Mouse (Mus musculus): ENCODE data around the gene Tcf7l2. TPM values are rescaled to one million over a fixed set of nuclear protein-coding genes. Genes with fewer than 3 reads are reported as not detected.

Gene Tcf7l2
- polyA plus RNA-seq, 1 experiment = 6.2 TPM

DNA sequence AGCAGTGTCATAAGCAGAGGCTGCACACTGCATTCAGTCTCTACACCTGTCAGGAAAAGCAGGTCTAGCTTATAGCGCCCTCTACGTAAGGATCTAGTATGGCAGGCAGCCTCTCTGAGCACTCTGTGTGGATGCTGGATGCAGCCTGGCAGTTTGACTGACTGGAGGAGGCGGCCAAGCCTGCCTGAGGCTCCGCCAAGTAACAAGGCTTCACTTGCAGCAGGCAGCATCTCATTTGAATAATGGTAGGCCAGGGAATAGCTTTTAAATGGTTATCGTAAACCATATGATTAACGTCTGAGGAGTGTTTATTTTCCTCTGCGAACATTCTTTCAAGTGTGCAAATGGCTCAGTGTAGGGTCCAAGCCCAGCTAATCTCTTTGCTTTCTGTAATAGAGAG, 167.4 kb downstream of the Tcf7l2 start:
- TF ChIP-seq CTCF (IDR thresholded peaks at IDR 0.05; ENCODE audit: control insufficient read depth, insufficient read depth, insufficient replicate concordance, low read depth, low read length) (peak; percentile 39; the same call in 1 of the 2 replicates), POLR2A (IDR thresholded peaks at IDR 0.05; ENCODE audit: control insufficient read depth, low read depth, low read length) (no peak)
- Histone ChIP-seq H3K27ac (ENCODE audit: control insufficient read depth, insufficient read depth, low read depth, low read length) (no peak overlapping the region), H3K4me3 (ENCODE audit: control insufficient read depth, low read depth, low read length) (no peak overlapping the region), H3K4me1 (ENCODE audit: control insufficient read depth, insufficient read depth, low read length) (no peaks in the 10 kb centered on the region), H3K27me3 (ENCODE audit: control insufficient read depth, insufficient read depth, low read length) (no peaks in the 10 kb centered on the region), H3K36me3 (ENCODE audit: control insufficient read depth, insufficient read depth, low read length) (no peaks in the 10 kb centered on the region)

DNA sequence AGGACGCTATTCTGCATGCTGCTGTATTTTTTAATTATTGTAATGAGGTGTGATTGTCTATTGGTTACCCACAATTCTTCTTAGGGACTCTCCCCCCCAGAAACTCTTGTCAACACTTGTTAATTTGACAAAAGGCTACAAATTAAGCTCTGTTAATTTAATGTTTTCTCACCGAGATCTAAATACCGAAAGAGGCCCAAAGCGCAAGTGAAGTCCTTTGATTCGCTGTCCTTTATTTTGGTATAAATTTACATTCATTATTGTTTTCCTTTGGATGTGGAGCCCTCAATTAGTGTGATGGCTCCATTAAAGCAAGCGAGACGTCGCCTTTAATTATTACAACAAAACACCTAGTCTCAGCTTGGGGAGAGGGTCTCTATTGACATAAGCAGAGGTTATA, 170.3 kb downstream of the Tcf7l2 start:
- TF ChIP-seq CTCF (IDR thresholded peaks at IDR 0.05; ENCODE audit: control insufficient read depth, insufficient read depth, insufficient replicate concordance, low read depth, low read length) (no peak), POLR2A (IDR thresholded peaks at IDR 0.05; ENCODE audit: control insufficient read depth, low read depth, low read length) (no peak)
- H3K27me3 ChIP-seq (ENCODE audit: control insufficient read depth, insufficient read depth, low read length) = no peaks in the 10 kb centered on the region
- no peak overlapping the region for H3K4me3 ChIP-seq (ENCODE audit: control insufficient read depth, low read depth, low read length)
- no peaks in the 10 kb centered on the region for H3K4me1 ChIP-seq (ENCODE audit: control insufficient read depth, insufficient read depth, low read length)
- H3K27ac ChIP-seq (ENCODE audit: control insufficient read depth, insufficient read depth, low read depth, low read length) = no peak overlapping the region
- H3K36me3 ChIP-seq (ENCODE audit: control insufficient read depth, insufficient read depth, low read length) = no peaks in the 10 kb centered on the region

DNA sequence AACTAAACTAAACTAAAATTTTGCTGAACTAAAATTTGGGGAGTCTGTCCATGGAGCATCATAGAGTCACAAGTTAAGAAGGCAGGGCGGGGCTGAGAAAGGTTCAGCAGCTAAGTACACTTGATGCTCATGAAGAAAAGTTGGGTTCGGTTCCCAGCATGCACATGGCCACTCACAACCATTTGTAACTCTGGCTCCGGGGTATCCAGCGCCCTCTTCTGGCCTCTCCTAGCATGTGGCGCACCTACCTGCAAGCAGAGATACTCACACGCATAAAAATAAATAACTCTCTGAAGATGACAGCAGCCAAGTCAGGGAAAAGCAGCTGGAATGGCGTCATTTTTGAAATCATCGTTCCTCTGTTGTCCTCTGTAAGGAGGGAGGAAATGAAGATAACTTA, 171.2 kb downstream of the Tcf7l2 start:
- Histone ChIP-seq H3K4me3 (ENCODE audit: control insufficient read depth, low read depth, low read length) (no peak overlapping the region), H3K36me3 (ENCODE audit: control insufficient read depth, insufficient read depth, low read length) (no peaks in the 10 kb centered on the region)
- no peak for TF ChIP-seq POLR2A (IDR thresholded peaks at IDR 0.05; ENCODE audit: control insufficient read depth, low read depth, low read length)
- TF ChIP-seq CTCF (IDR thresholded peaks at IDR 0.05; ENCODE audit: control insufficient read depth, insufficient read depth, insufficient replicate concordance, low read depth, low read length) = no peak

DNA sequence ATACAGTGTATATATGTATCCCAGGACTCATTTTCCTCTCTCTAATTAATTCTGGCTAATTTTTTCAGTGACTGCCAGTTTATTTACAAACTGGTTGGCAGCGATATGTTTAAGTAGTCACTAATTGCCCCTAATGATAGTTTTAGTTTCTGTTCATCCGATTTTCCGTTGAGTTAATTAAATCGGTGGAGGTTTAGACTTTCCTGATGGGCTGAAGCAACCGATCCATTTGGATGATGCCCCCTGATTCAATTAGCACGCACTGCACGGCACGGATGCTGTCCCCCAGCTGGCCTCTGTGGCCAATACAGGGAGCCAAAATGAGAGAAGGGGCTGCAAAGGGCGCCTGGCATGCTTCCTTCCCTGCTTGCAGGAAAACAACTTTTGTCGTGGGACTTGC, 172.0 kb downstream of the Tcf7l2 start:
- no peak for TF ChIP-seq POLR2A (IDR thresholded peaks at IDR 0.05; ENCODE audit: control insufficient read depth, low read depth, low read length)
- no peak for TF ChIP-seq CTCF (IDR thresholded peaks at IDR 0.05; ENCODE audit: control insufficient read depth, insufficient read depth, insufficient replicate concordance, low read depth, low read length)
- H3K27me3 ChIP-seq (ENCODE audit: control insufficient read depth, insufficient read depth, low read length) = no peaks in the 10 kb centered on the region
- H3K27ac ChIP-seq (ENCODE audit: control insufficient read depth, insufficient read depth, low read depth, low read length) = no peak overlapping the region
- no peak overlapping the region for H3K4me3 ChIP-seq (ENCODE audit: control insufficient read depth, low read depth, low read length)
- H3K4me1 ChIP-seq (ENCODE audit: control insufficient read depth, insufficient read depth, low read length) = no peaks in the 10 kb centered on the region
- no peaks in the 10 kb centered on the region for H3K36me3 ChIP-seq (ENCODE audit: control insufficient read depth, insufficient read depth, low read length)

More for the DNA sequence above, 171.2 kb downstream of the Tcf7l2 start:
- Histone ChIP-seq H3K27me3 (ENCODE audit: control insufficient read depth, insufficient read depth, low read length) (no peaks in the 10 kb centered on the region), H3K27ac (ENCODE audit: control insufficient read depth, insufficient read depth, low read depth, low read length) (no peak overlapping the region), H3K4me1 (ENCODE audit: control insufficient read depth, insufficient read depth, low read length) (no peaks in the 10 kb centered on the region)

DNA sequence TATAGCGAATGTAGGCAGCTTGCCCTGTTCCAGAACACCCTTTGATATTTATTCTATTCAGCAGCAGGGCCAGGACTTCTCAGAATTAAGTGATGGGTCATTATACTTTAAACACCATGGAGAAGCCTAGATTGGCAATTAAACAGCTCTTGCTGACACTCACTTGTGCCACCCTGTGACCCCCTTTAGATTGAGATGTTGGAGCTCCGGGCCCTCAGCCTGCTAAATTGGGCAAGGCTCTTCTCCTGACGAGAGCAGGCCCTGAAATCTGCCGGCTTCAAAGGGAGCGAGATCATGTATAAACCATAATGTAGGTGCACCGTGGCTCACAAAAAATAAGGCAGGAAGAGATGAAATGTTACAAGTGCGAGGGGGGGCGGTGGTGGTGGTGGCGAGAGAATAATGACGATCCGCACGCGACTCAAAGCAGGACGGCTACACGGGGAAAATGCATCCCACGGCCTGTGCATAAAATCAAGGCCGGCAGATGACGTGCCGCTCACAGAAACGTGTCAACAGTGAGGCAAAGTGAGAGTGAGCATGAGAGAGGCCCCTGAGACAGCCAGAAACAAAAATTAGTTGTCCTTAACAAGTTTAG, 173.1 kb downstream of the Tcf7l2 start:
- TF ChIP-seq CTCF (IDR thresholded peaks at IDR 0.05; ENCODE audit: control insufficient read depth, insufficient read depth, insufficient replicate concordance, low read depth, low read length) (no peak), POLR2A (IDR thresholded peaks at IDR 0.05; ENCODE audit: control insufficient read depth, low read depth, low read length) (no peak)
- H3K4me1 ChIP-seq (ENCODE audit: control insufficient read depth, insufficient read depth, low read length) = no peaks in the 10 kb centered on the region
- H3K27me3 ChIP-seq (ENCODE audit: control insufficient read depth, insufficient read depth, low read length) = no peaks in the 10 kb centered on the region
- no peak overlapping the region for H3K4me3 ChIP-seq (ENCODE audit: control insufficient read depth, low read depth, low read length)
- no peak overlapping the region for H3K27ac ChIP-seq (ENCODE audit: control insufficient read depth, insufficient read depth, low read depth, low read length)
- no peaks in the 10 kb centered on the region for H3K36me3 ChIP-seq (ENCODE audit: control insufficient read depth, insufficient read depth, low read length)

DNA sequence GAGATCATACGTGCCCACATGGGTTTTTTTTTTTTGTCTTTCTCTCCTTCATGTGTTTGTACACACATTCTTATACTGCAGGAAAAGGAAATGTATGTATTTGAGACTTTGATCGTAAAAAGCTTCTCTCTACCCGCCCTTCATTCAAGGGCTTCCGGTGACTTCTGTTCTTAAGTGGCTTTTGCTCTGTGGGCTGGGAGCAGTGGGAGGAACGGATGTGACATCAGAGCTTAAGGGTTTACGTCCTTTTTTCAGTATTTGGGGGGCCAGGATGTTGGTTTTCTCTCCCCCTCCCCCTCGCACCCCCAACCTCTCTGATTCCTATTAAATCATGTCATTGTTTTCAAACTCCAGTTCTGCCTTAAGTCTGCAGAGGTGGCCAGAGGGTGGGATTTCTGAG, 173.9 kb downstream of the Tcf7l2 start:
- Histone ChIP-seq H3K4me3 (ENCODE audit: control insufficient read depth, low read depth, low read length) (no peak overlapping the region), H3K4me1 (ENCODE audit: control insufficient read depth, insufficient read depth, low read length) (no peaks in the 10 kb centered on the region), H3K27ac (ENCODE audit: control insufficient read depth, insufficient read depth, low read depth, low read length) (no peak overlapping the region), H3K27me3 (ENCODE audit: control insufficient read depth, insufficient read depth, low read length) (no peaks in the 10 kb centered on the region), H3K36me3 (ENCODE audit: control insufficient read depth, insufficient read depth, low read length) (no peaks in the 10 kb centered on the region)
- TF ChIP-seq CTCF (IDR thresholded peaks at IDR 0.05; ENCODE audit: control insufficient read depth, insufficient read depth, insufficient replicate concordance, low read depth, low read length) = no peak
- TF ChIP-seq POLR2A (IDR thresholded peaks at IDR 0.05; ENCODE audit: control insufficient read depth, low read depth, low read length) = no peak

DNA sequence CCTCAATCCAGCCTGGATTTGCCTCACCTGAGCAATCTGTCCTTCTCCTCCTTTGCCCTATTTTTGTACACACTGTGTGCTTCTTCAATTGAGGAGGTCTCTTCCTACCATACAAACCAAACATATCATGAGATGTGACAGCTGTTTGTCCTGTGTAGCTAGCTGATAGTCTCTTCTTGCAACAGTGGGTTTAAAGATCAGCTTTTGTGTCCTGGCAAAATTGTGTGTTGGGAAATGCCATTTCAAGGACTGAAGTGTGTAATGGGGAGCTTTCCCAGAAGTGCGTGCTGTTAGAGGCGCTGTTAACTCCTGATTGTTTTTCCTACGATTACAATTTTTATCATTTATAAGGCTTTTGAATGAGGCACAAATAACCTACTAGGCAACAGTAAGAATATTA, 174.6 kb downstream of the Tcf7l2 start:
- H3K4me1 ChIP-seq (ENCODE audit: control insufficient read depth, insufficient read depth, low read length) = no peaks in the 10 kb centered on the region
- no peak overlapping the region for H3K4me3 ChIP-seq (ENCODE audit: control insufficient read depth, low read depth, low read length)
- TF ChIP-seq CTCF (IDR thresholded peaks at IDR 0.05; ENCODE audit: control insufficient read depth, insufficient read depth, insufficient replicate concordance, low read depth, low read length) (no peak), POLR2A (IDR thresholded peaks at IDR 0.05; ENCODE audit: control insufficient read depth, low read depth, low read length) (no peak)
- no peaks in the 10 kb centered on the region for H3K27me3 ChIP-seq (ENCODE audit: control insufficient read depth, insufficient read depth, low read length)
- no peaks in the 10 kb centered on the region for H3K36me3 ChIP-seq (ENCODE audit: control insufficient read depth, insufficient read depth, low read length)
- H3K27ac ChIP-seq (ENCODE audit: control insufficient read depth, insufficient read depth, low read depth, low read length) = no peak overlapping the region

Data from testis, adult 2 months (tissue).